22 mouse cellular contexts compared by ENCODE assay signal in the genomic region with DNA sequence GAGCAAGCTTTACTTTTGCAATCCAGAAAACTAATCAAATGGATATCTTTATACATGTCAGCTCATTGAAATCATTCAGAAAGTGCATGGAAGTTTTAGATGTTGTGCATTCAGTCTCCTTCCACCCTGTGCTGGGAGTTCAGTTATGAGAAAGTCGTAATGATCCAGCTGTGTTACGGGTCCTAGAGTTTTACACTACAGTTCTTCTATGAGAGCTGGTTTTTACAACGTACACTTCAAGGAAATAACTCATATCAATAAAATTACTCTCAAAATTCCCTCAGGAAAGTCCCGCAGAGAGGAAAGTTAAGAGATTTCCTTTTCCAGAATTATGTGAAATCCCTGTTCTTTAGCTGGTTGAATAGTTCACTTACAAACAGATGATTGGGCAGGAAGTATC.
DNase-seq lines count a peak whose midpoint lies in the region; ATAC-seq and TF ChIP-seq lines count a peak whose summit lies in the region.
"Had no signal": no experiment of that assay in that cellular context is flagged by ENCODE, and none has a peak within 500 bp of the region (broad histone marks: within the 10 kb centered on the region; RNA-seq: fewer than 3 reads in every experiment).

No protein-coding gene starts in this region.

- no peak for ATAC-seq in embryonic facial prominence, embryonic 14.5 days (ENCODE audit: low read depth)
- ATAC-seq in limb, embryonic 12.5 days (ENCODE audit: insufficient number of reproducible peaks, insufficient read depth, low FRiP score, low TSS enrichment, low read depth): peak; percentile 56; the same call in 1 of the 2 replicates
- ATAC-seq in limb, embryonic 13.5 days (ENCODE audit: low FRiP score, low read depth): peak; percentile 83
- peak; percentile 57; the same call in 1 of the 2 replicates for ATAC-seq in limb, embryonic 14.5 days (ENCODE audit: low FRiP score, low read depth)
- no peak for ATAC-seq in midbrain, postnatal 0 days (ENCODE audit: low FRiP score)
- ATAC-seq in midbrain, embryonic 14.5 days (ENCODE audit: low FRiP score, low TSS enrichment): no peak
- ATAC-seq: activated CD4-positive, CD25-positive, alpha-beta regulatory T cell, adult 4 months; CD4-positive, CD25-positive, alpha-beta regulatory T cell, adult 4 months; Patski had no signal

- peak; percentile 2 for DNase-seq in embryonic facial prominence, embryonic 14.5 days (ENCODE audit: low spot score)
- no peak for DNase-seq in embryonic facial prominence, embryonic 10.5 days (ENCODE audit: low spot score)
- no peak for DNase-seq in limb, embryonic 10.5 days (ENCODE audit: low spot score)
- peak; percentile 53 for DNase-seq in limb, embryonic 14.5 days (ENCODE audit: low spot score)
- no peak for DNase-seq in midbrain, postnatal 0 days (ENCODE audit: low spot score)
- no peak for DNase-seq in midbrain, embryonic 14.5 days
- DNase-seq: adrenal gland, adult 2 months; adrenal gland, adult 8-10 months; adrenal gland, postnatal 10 days; adrenal gland, postnatal 14 days; adrenal gland, postnatal 25 days; adrenal gland, postnatal 36 days; B cell, adult 2 months; cerebellum, adult 11 months; cerebellum, adult 11-12 months had no signal

- TF ChIP-seq POLR2A in limb, embryonic 14.5 days (IDR thresholded peaks at IDR 0.05; ENCODE audit: borderline replicate concordance, extremely low read depth, insufficient read depth, insufficient read length): no peak

- H3K4me2 ChIP-seq in embryonic facial prominence, embryonic 14.5 days (ENCODE audit: low read depth, low read length): no peak overlapping the region
- H3K4me2 ChIP-seq in limb, embryonic 12.5 days: no peak overlapping the region
- no peak overlapping the region for H3K4me2 ChIP-seq in limb, embryonic 13.5 days (replicated peaks)
- H3K4me2 ChIP-seq in limb, embryonic 14.5 days (replicated peaks; ENCODE audit: low read depth, low read length, severe bottlenecking): no peak overlapping the region
- H3K4me2 ChIP-seq in midbrain, postnatal 0 days (ENCODE audit: low read depth, low read length, poor library complexity, severe bottlenecking): no peak overlapping the region
- H3K4me2 ChIP-seq in midbrain, embryonic 14.5 days (ENCODE audit: low read length): no peak overlapping the region

- no peak overlapping the region for H3K9ac ChIP-seq in embryonic facial prominence, embryonic 14.5 days (ENCODE audit: low read depth, low read length)
- no peak overlapping the region for H3K9ac ChIP-seq in limb, embryonic 12.5 days (replicated peaks)
- no peak overlapping the region for H3K9ac ChIP-seq in limb, embryonic 13.5 days
- H3K9ac ChIP-seq in limb, embryonic 14.5 days (ENCODE audit: low read depth, low read length, severe bottlenecking): no peak overlapping the region
- no peak overlapping the region for H3K9ac ChIP-seq in midbrain, postnatal 0 days (replicated peaks; ENCODE audit: low read length, poor library complexity, severe bottlenecking)
- no peak overlapping the region for H3K9ac ChIP-seq in midbrain, embryonic 14.5 days (replicated peaks; ENCODE audit: low read length)

- no peak overlapping the region for H3K4me3 ChIP-seq in embryonic facial prominence, embryonic 14.5 days (ENCODE audit: low read depth, low read length)
- no peak overlapping the region for H3K4me3 ChIP-seq in embryonic facial prominence, embryonic 10.5 days
- no peak overlapping the region for H3K4me3 ChIP-seq in limb, embryonic 12.5 days (replicated peaks)
- H3K4me3 ChIP-seq in limb, embryonic 10.5 days: no peak overlapping the region
- H3K4me3 ChIP-seq in limb, embryonic 13.5 days: no peak overlapping the region
- H3K4me3 ChIP-seq in limb, embryonic 14.5 days (replicated peaks; ENCODE audit: low read length): no peak overlapping the region
- H3K4me3 ChIP-seq in midbrain, postnatal 0 days (ENCODE audit: low read depth, low read length): no peak overlapping the region
- no peak overlapping the region for H3K4me3 ChIP-seq in midbrain, embryonic 14.5 days (replicated peaks; ENCODE audit: low read depth, low read length)

- no peak for TF ChIP-seq CTCF in midbrain, postnatal 0 days (IDR thresholded peaks at IDR 0.05)

- no peaks in the 10 kb centered on the region for H3K27me3 ChIP-seq in embryonic facial prominence, embryonic 14.5 days (replicated peaks; ENCODE audit: control insufficient read depth, insufficient read depth, low read length)
- no peaks in the 10 kb centered on the region for H3K27me3 ChIP-seq in embryonic facial prominence, embryonic 10.5 days (replicated peaks; ENCODE audit: low read depth, poor library complexity, severe bottlenecking)
- H3K27me3 ChIP-seq in limb, embryonic 12.5 days: no peaks in the 10 kb centered on the region
- no peaks in the 10 kb centered on the region for H3K27me3 ChIP-seq in limb, embryonic 10.5 days (ENCODE audit: low read depth, poor library complexity, severe bottlenecking)
- H3K27me3 ChIP-seq in limb, embryonic 13.5 days: no peaks in the 10 kb centered on the region
- no peaks in the 10 kb centered on the region; the same call in 1 of the 2 replicates for H3K27me3 ChIP-seq in limb, embryonic 14.5 days (ENCODE audit: control insufficient read depth, insufficient read depth, low read length)
- H3K27me3 ChIP-seq in midbrain, postnatal 0 days (ENCODE audit: insufficient read depth, low read length): no peaks in the 10 kb centered on the region
- H3K27me3 ChIP-seq in midbrain, embryonic 14.5 days (ENCODE audit: control insufficient read depth, insufficient read depth, low read length): no peaks in the 10 kb centered on the region
- H3K27me3 ChIP-seq: CH12.LX, Patski had no signal

- no peaks in the 10 kb centered on the region for H3K36me3 ChIP-seq in embryonic facial prominence, embryonic 14.5 days (ENCODE audit: control insufficient read depth, insufficient read depth, low read length)
- no peaks in the 10 kb centered on the region for H3K36me3 ChIP-seq in embryonic facial prominence, embryonic 10.5 days (replicated peaks)
- no peaks in the 10 kb centered on the region for H3K36me3 ChIP-seq in limb, embryonic 12.5 days
- no peaks in the 10 kb centered on the region for H3K36me3 ChIP-seq in limb, embryonic 10.5 days
- no peaks in the 10 kb centered on the region for H3K36me3 ChIP-seq in limb, embryonic 13.5 days
- no peaks in the 10 kb centered on the region for H3K36me3 ChIP-seq in limb, embryonic 14.5 days (ENCODE audit: control insufficient read depth, insufficient read depth, low read length)
- no peaks in the 10 kb centered on the region for H3K36me3 ChIP-seq in midbrain, postnatal 0 days (ENCODE audit: insufficient read depth, low read length)
- no peaks in the 10 kb centered on the region for H3K36me3 ChIP-seq in midbrain, embryonic 14.5 days (ENCODE audit: control insufficient read depth, insufficient read depth, low read length)
- H3K36me3 ChIP-seq: G1E had no signal

- no peak overlapping the region for H3K27ac ChIP-seq in embryonic facial prominence, embryonic 14.5 days (replicated peaks; ENCODE audit: low read depth, low read length)
- no peak overlapping the region for H3K27ac ChIP-seq in embryonic facial prominence, embryonic 10.5 days (replicated peaks)
- no peak overlapping the region for H3K27ac ChIP-seq in limb, embryonic 12.5 days
- H3K27ac ChIP-seq in limb, embryonic 10.5 days: no peak overlapping the region
- H3K27ac ChIP-seq in limb, embryonic 13.5 days: no peak overlapping the region
- no peak overlapping the region for H3K27ac ChIP-seq in limb, embryonic 14.5 days (replicated peaks; ENCODE audit: low read depth, low read length)
- no peak overlapping the region for H3K27ac ChIP-seq in midbrain, postnatal 0 days (ENCODE audit: low read depth, low read length)
- H3K27ac ChIP-seq in midbrain, embryonic 14.5 days (replicated peaks; ENCODE audit: low read depth, low read length): no peak overlapping the region

- no peaks in the 10 kb centered on the region for H3K4me1 ChIP-seq in embryonic facial prominence, embryonic 14.5 days (ENCODE audit: control insufficient read depth, insufficient read depth, low read length)
- no peaks in the 10 kb centered on the region for H3K4me1 ChIP-seq in embryonic facial prominence, embryonic 10.5 days
- no peaks in the 10 kb centered on the region for H3K4me1 ChIP-seq in limb, embryonic 12.5 days (replicated peaks)
- no peaks in the 10 kb centered on the region for H3K4me1 ChIP-seq in limb, embryonic 10.5 days
- 0 out of 2 replicates have a peak, but pooled peaks cover 4% of the 10 kb centered on the region for H3K4me1 ChIP-seq in limb, embryonic 13.5 days
- H3K4me1 ChIP-seq in limb, embryonic 14.5 days (ENCODE audit: control insufficient read depth, insufficient read depth, low read length): 0 out of 2 replicates have a peak, but pooled peaks cover 3% of the 10 kb centered on the region
- H3K4me1 ChIP-seq in midbrain, postnatal 0 days (ENCODE audit: insufficient read depth, low read length): no peaks in the 10 kb centered on the region
- no peaks in the 10 kb centered on the region for H3K4me1 ChIP-seq in midbrain, embryonic 14.5 days (ENCODE audit: control insufficient read depth, insufficient read depth, low read length)

- WGBS in embryonic facial prominence, embryonic 14.5 days: 74% methylated on average over 4 of the region's 4 CpGs
- WGBS in embryonic facial prominence, embryonic 10.5 days: 82% methylated on average over 4 of the region's 4 CpGs
- WGBS in limb, embryonic 12.5 days: 28% methylated on average over 4 of the region's 4 CpGs
- WGBS in limb, embryonic 10.5 days: 75% methylated on average over 4 of the region's 4 CpGs
- WGBS in limb, embryonic 13.5 days: 19% methylated on average over 4 of the region's 4 CpGs
- 24% methylated on average over 4 of the region's 4 CpGs for WGBS in limb, embryonic 14.5 days
- WGBS in midbrain, postnatal 0 days: 86% methylated on average over 4 of the region's 4 CpGs
- 88% methylated on average over 4 of the region's 4 CpGs for WGBS in midbrain, embryonic 14.5 days

- no peaks in the 10 kb centered on the region for H3K9me3 ChIP-seq in embryonic facial prominence, embryonic 14.5 days (ENCODE audit: control insufficient read depth, low read length)
- H3K9me3 ChIP-seq in embryonic facial prominence, embryonic 10.5 days: no peaks in the 10 kb centered on the region
- H3K9me3 ChIP-seq in limb, embryonic 12.5 days: no peaks in the 10 kb centered on the region
- H3K9me3 ChIP-seq in limb, embryonic 10.5 days (replicated peaks): no peaks in the 10 kb centered on the region
- H3K9me3 ChIP-seq in limb, embryonic 13.5 days: no peaks in the 10 kb centered on the region
- no peaks in the 10 kb centered on the region for H3K9me3 ChIP-seq in limb, embryonic 14.5 days (ENCODE audit: control insufficient read depth, low read length)
- H3K9me3 ChIP-seq in midbrain, postnatal 0 days (ENCODE audit: low read length): no peaks in the 10 kb centered on the region
- H3K9me3 ChIP-seq in midbrain, embryonic 14.5 days (ENCODE audit: control insufficient read depth, low read length): no peaks in the 10 kb centered on the region
- H3K9me3 ChIP-seq: G1E had no signal

Comparison
In these comparisons a context has a peak if more than half of its experiments do, and no peak if none do; other contexts are left out.
1. DNase-seq: peak in embryonic facial prominence, embryonic 14.5 days (single experiment) and limb, embryonic 14.5 days (single experiment); none in embryonic facial prominence, embryonic 10.5 days (single experiment), limb, embryonic 10.5 days (single experiment), midbrain, postnatal 0 days (single experiment) and midbrain, embryonic 14.5 days (single experiment).
2. ATAC-seq: peak in limb, embryonic 12.5 days (single experiment), limb, embryonic 13.5 days (single experiment) and limb, embryonic 14.5 days (single experiment); none in embryonic facial prominence, embryonic 14.5 days (single experiment), midbrain, postnatal 0 days (single experiment) and midbrain, embryonic 14.5 days (single experiment).